Mouse (Mus musculus) CH12.LX (cell line): ENCODE measurements around the gene Cdh13. TPM values are rescaled to one million over a fixed set of nuclear protein-coding genes. Genes with fewer than 3 reads are reported as not detected.

ENCODE experiments used
- DNase-seq: peaks from one replicate; pipeline ENCODE4 v3.0.0-alpha.2; 2013; ENCODE audit errors: extremely low read depth
- H3K27ac ChIP-seq: 2 replicates; pipeline ENCODE4 v1.5.1; 2012; ENCODE audit warnings: low read depth, mild to moderate bottlenecking, control low read depth, moderate library complexity; ENCODE audit not compliant: insufficient read depth
- H3K27me3 ChIP-seq: replicated peaks from 2 replicates; pipeline ENCODE3; 2012; ENCODE audit warnings: inconsistent platforms
- H3K36me3 ChIP-seq, 2 experiments: replicated peaks in 1 of 2; 2 replicates each; pipeline versions ENCODE3 to v1.6.1; 2012; ENCODE audit warnings: inconsistent platforms in 1 of 2, low read length in 1 of 2, mild to moderate bottlenecking in 1 of 2, mixed read lengths in 1 of 2, moderate library complexity in 1 of 2; ENCODE audit not compliant: control insufficient read depth in 1 of 2, insufficient read depth in 1 of 2
- H3K4me1 ChIP-seq, 2 experiments: 2 replicates each; pipeline ENCODE4 v1.6.1; 2012; ENCODE audit warnings: inconsistent platforms in 1 of 2, moderate library complexity in 1 of 2; ENCODE audit not compliant: insufficient read depth in 2 of 2, control insufficient read depth in 1 of 2
- H3K4me2 ChIP-seq: 2 replicates; pipeline ENCODE4 v1.6.1; 2012; ENCODE audit warnings: low read depth, mild to moderate bottlenecking, control low read depth; ENCODE audit not compliant: poor library complexity, insufficient read depth, severe bottlenecking
- H3K4me3 ChIP-seq, 3 experiments: fragments of 150-350 bp in 1 of 3; sonication (generic) in 1 of 3; replicated peaks in 1 of 3; 2 replicates each; pipeline versions ENCODE3 to v1.5.1; 2011 to 2012; ENCODE audit warnings: low read depth in 2 of 3, low read length in 2 of 3, mild to moderate bottlenecking in 2 of 3, moderate library complexity in 2 of 3, control low read depth in 1 of 3, improper control_type of control experiment in 1 of 3, inconsistent platforms in 1 of 3, mixed read lengths in 1 of 3; ENCODE audit not compliant: poor library complexity in 1 of 3
- H3K79me2 ChIP-seq: replicated peaks from 2 replicates; pipeline ENCODE4 v1.6.1; 2012; ENCODE audit warnings: mild to moderate bottlenecking, moderate library complexity; ENCODE audit not compliant: control insufficient read depth, poor library complexity, insufficient read depth, severe bottlenecking; ENCODE audit errors: extremely low read depth
- H3K9ac ChIP-seq: 2 replicates; pipeline ENCODE4 v1.6.1; 2012; ENCODE audit warnings: low read depth, mild to moderate bottlenecking, control low read depth, moderate library complexity; ENCODE audit not compliant: insufficient read depth
- H3K9me3 ChIP-seq: replicated peaks from 2 replicates; pipeline ENCODE3; 2012; ENCODE audit warnings: low read length, inconsistent platforms, mixed read lengths
- CHD2 ChIP-seq: IDR thresholded peaks from 2 replicates; pipeline ENCODE4 v1.6.1; 2011; ENCODE audit warnings: low read length, improper control_type of control experiment
- HCFC1 ChIP-seq: IDR thresholded peaks from 2 replicates; pipeline ENCODE4 v1.6.1; 2012; ENCODE audit warnings: low read depth, mild to moderate bottlenecking, inconsistent platforms, low read length, improper control_type of control experiment
- JUN ChIP-seq: IDR thresholded peaks from 2 replicates; pipeline ENCODE4 v1.6.1; 2011; ENCODE audit warnings: low read depth, mild to moderate bottlenecking, low read length, improper control_type of control experiment, moderate library complexity; ENCODE audit not compliant: insufficient read depth
- JUND ChIP-seq: conservative IDR thresholded peaks from 2 replicates; pipeline ENCODE4 v1.6.1; 2011; ENCODE audit warnings: low read depth, low read length, improper control_type of control experiment
- MAX ChIP-seq: IDR thresholded peaks from 2 replicates; pipeline ENCODE4 v1.6.1; 2011; ENCODE audit warnings: low read length, improper control_type of control experiment
- MYC ChIP-seq: IDR thresholded peaks from 2 replicates; pipeline ENCODE4 v1.6.1; 2011; ENCODE audit warnings: low read depth, mild to moderate bottlenecking, improper control_type of control experiment, low read length
- NELFE ChIP-seq: IDR thresholded peaks from 2 replicates; pipeline ENCODE4 v1.6.1; 2011; ENCODE audit warnings: low read depth, low read length, improper control_type of control experiment
- NRF1 ChIP-seq: IDR thresholded peaks from 2 replicates; pipeline ENCODE4 v1.6.1; 2014; ENCODE audit warnings: low read depth, mild to moderate bottlenecking, inconsistent platforms, low read length, improper control_type of control experiment, moderate library complexity
- SMC3 ChIP-seq: IDR thresholded peaks from 2 replicates; pipeline ENCODE4 v1.6.1; 2011; ENCODE audit warnings: low read depth, low read length, improper control_type of control experiment
- TCF12 ChIP-seq: IDR thresholded peaks from 2 replicates; pipeline ENCODE4 v1.6.1; 2014; ENCODE audit warnings: low read depth, mild to moderate bottlenecking, inconsistent platforms, low read length, improper control_type of control experiment
- USF1 ChIP-seq: IDR thresholded peaks from 2 replicates; pipeline ENCODE4 v1.6.1; 2014; ENCODE audit warnings: low read depth, mild to moderate bottlenecking, inconsistent platforms, low read length, improper control_type of control experiment
- USF2 ChIP-seq: conservative IDR thresholded peaks from 2 replicates; pipeline ENCODE4 v1.6.1; 2011; ENCODE audit warnings: low read depth, low read length, improper control_type of control experiment
- ZC3H11A ChIP-seq: IDR thresholded peaks from 2 replicates; pipeline ENCODE4 v1.6.1; 2012; ENCODE audit warnings: low read depth, mild to moderate bottlenecking, inconsistent platforms, low read length, improper control_type of control experiment
- dilution Hi-C: fragments of 300-500 bp; cut with MboI; formaldehyde crosslinking; loops from 2 replicates; pipeline ENCODE4 v1.14.3; 2020; ENCODE audit warnings: low sequenced_read_pairs; ENCODE audit not compliant: extremely low pct_unique_long_range_greater_than_20kb, extremely low pct_ligation_motif_present
- in situ Hi-C: fragments of 300-500 bp; cut with MboI; formaldehyde crosslinking; loops from 3 replicates; pipeline ENCODE4 v1.14.3; 2019; ENCODE audit warnings: low sequenced_read_pairs, low pct_ligation_motif_present, low pct_unique_long_range_greater_than_20kb, mixed read lengths
- polyA plus RNA-seq: library from polyadenylated mRNA; unstranded; fragments of >175 nt; gene quantifications from 2 replicates; pipeline ENCODE4 v1.2.1, GENCODE M21; 2012; ENCODE audit warnings: low read depth; ENCODE audit not compliant: insufficient read length
- total RNA-seq, 2 experiments: library from RNA; depleted of rRNA; stranded (reverse); fragments of 300-350 nt in 1 of 2; fragments of >200 nt in 1 of 2; gene quantifications; 2 replicates each; pipeline ENCODE4 v1.2.3; 2012 to 2014

Gene Cdh13
- total and polyA plus RNA-seq, 3 experiments, result not detected

- Histone ChIP-seq H3K27me3 (peaks cover 12% of the 10 kb centered on the region), H3K36me3 (no peaks in the 10 kb centered on the region)
- TF ChIP-seq USF2 (no peak), TCF12 (no peak), MAX (no peak), JUND (no peak), MYC (no peak), SMC3 (no peak), NELFE (no peak), ZC3H11A (no peak), HCFC1 (no peak)
- TF ChIP-seq, all 38 proteins: peak for 0
- Histone ChIP-seq H3K4me1 (no peaks in the 10 kb centered on the region), H3K79me2 (no peaks in the 10 kb centered on the region), H3K4me3 (no peak overlapping the region), H3K4me2 (no peak overlapping the region), H3K9ac (no peak overlapping the region), H3K9me3 (peaks cover 3% of the 10 kb centered on the region), H3K27ac (no peak overlapping the region)
- in situ Hi-C loops, result no loop called here
- dilution Hi-C loops, result no loop called here
- DNase-seq, result no peak
These were observed 980.2 kb downstream of the Cdh13 start for GRCm38 (mm10) chr8:119263750-119264149.

GRCm38 (mm10) chr8:119266304-119266703 lies 982.8 kb downstream of the Cdh13 start:
- Histone ChIP-seq H3K9ac (no peak overlapping the region), H3K4me1 (peaks cover 0 to 3% of the 10 kb centered on the region in 2 experiments; a peak in 1 of 4 replicates), H3K4me2 (no peak overlapping the region), H3K9me3 (peaks cover 2% of the 10 kb centered on the region), H3K4me3 (no peak overlapping the region), H3K36me3 (no peaks in the 10 kb centered on the region), H3K79me2 (no peaks in the 10 kb centered on the region), H3K27me3 (peaks cover 11% of the 10 kb centered on the region), H3K27ac (no peak overlapping the region)
- in situ Hi-C loops, result no loop called here
- dilution Hi-C loops, result no loop called here
- TF ChIP-seq TCF12, result no peak
- no peak for TF ChIP-seq CHD2
- TF ChIP-seq SMC3, result no peak
- no peak for TF ChIP-seq JUND
- no peak for TF ChIP-seq JUN
- no peak for TF ChIP-seq HCFC1
- TF ChIP-seq NRF1, result no peak
- no peak for DNase-seq

GRCm38 (mm10) chr8:119269576-119269975 lies 986.0 kb downstream of the Cdh13 start:
- peaks cover 0 to 3% of the 10 kb centered on the region in 2 experiments; a peak in 1 of 4 replicates for H3K4me1 ChIP-seq
- TF ChIP-seq MYC, result no peak
- no peak for TF ChIP-seq USF1
- TF ChIP-seq, all 38 proteins: peak for 0
- H3K4me3 ChIP-seq, result no peak overlapping the region
- DNase-seq, result no peak
- H3K27ac ChIP-seq, result no peak overlapping the region
- in situ Hi-C loops (no loop called here), dilution Hi-C loops (no loop called here)
- H3K9me3 ChIP-seq, result peaks cover 2% of the 10 kb centered on the region
- H3K4me2 ChIP-seq, result no peak overlapping the region
- H3K79me2 ChIP-seq, result no peaks in the 10 kb centered on the region
- no peak overlapping the region for H3K9ac ChIP-seq
- H3K36me3 ChIP-seq, result no peaks in the 10 kb centered on the region
- H3K27me3 ChIP-seq, result peaks cover 2% of the 10 kb centered on the region
